Mouse (Mus musculus) hematopoietic stem cell, adult 5-6 weeks (primary cell): ENCODE measurements around the gene Comt. TPM values are rescaled to one million over a fixed set of nuclear protein-coding genes. Genes with fewer than 3 reads are reported as not detected.
A peak's percentile ranks its signal among the peaks of the same experiment; 100 is the strongest.

Experiments
- ATAC-seq, 2 experiments: fragments of 125-278 bp in 1 of 2; replicated peaks in 1 of 2; 2 replicates each; pipeline ENCODE4 v1.8.0; 2016 to 2017; ENCODE audit warnings: inconsistent platforms in 2 of 2, mild to moderate bottlenecking in 2 of 2, moderate number of reproducible peaks in 2 of 2, low read depth in 1 of 2, moderate TSS enrichment in 1 of 2; ENCODE audit not compliant: low FRiP score in 2 of 2, poor library complexity in 2 of 2, severe bottlenecking in 2 of 2, insufficient read depth in 1 of 2, low TSS enrichment in 1 of 2
- total RNA-seq: library from RNA; stranded (forward); fragments of 172-1452, 232-1000 nt; gene quantifications from 2 replicates; pipeline ENCODE4 v1.2.3, GENCODE M21; 2017

The Comt gene
- total RNA-seq, 1 experiment from 2014 or later = 54.8 TPM

DNA sequence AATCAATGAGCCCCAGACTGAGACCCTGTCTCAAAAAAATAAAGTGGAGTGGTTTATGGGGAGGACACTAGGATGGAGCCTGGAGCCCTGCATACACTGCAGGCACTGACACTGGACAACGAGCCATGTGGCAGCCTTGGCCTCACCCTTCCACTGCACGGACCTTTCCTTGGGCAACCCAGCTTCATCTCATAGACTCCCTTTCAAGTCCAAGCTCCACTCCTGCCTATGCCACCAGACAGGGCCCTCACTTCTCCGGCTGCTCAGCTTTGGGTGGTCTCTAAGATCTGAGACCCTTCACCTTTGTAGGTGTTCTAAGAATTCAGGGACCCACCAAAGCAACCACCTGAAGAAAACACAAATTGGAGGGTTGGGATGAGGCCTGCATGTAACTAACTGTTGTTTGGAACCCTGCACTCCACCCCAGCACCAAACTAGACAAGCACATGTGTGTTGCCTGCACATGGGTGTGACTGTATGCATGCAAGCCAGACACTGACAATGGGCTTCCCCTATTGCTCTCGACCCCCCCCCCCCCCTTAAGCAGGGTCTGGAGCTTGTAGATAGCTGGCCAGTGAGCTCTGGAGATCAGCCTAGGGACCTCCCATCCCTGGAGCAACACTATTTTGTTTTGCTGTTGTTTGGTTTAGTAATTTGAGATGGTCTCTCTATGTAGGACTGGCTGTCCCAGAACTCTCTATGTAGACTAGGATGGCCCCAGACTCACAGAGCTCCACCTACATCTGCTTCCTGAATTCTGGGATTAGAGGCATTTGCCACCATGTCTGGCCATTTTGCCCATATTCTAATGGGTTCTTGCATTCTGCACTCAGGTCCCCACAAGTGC, 7.7 kb downstream of the Comt start:
- ATAC-seq = peak in 1 of 2 experiments; percentile 12; a peak in 1 of 4 replicates

DNA sequence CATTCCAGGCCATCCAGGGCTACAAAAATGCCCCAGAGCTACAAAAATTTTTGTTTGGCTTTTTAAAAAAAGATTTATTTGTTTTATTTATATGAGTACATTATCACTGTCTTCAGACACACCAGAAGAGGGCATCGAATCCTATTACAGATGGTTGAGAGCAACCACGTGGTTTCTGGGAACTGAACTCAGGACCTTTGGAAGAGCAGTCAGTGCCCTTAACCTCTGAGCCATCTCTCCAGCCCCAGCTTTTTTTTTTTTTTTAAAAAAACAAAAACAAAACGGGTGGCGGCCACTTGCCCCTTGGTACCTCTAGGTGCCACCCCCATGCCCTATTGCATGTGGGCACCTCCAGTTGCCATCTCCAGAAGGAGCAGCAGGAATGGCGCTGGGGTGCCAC, 9.2 kb downstream of the Comt start:
- ATAC-seq = no peak

DNA sequence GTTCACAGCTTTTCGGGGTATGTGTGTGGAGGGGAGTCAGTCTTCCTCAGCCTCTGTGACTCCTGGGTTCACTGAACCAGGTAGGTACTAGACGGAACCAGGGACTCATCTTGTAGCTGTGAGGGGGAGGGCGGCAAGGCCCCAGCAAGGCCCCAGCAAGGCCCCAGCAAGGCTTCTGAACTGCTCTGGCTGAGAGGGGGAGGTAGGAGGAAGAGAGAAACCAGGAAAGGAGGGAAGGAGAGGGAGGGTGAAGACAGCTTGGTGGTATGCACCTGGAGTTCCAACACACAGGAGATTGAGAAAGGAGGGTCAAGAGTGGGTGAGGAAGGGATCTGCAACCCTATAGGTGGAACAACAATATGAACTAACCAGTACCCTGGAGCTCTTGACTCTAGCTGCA, 9.8 kb downstream of the Comt start:
- ATAC-seq = no peak

DNA sequence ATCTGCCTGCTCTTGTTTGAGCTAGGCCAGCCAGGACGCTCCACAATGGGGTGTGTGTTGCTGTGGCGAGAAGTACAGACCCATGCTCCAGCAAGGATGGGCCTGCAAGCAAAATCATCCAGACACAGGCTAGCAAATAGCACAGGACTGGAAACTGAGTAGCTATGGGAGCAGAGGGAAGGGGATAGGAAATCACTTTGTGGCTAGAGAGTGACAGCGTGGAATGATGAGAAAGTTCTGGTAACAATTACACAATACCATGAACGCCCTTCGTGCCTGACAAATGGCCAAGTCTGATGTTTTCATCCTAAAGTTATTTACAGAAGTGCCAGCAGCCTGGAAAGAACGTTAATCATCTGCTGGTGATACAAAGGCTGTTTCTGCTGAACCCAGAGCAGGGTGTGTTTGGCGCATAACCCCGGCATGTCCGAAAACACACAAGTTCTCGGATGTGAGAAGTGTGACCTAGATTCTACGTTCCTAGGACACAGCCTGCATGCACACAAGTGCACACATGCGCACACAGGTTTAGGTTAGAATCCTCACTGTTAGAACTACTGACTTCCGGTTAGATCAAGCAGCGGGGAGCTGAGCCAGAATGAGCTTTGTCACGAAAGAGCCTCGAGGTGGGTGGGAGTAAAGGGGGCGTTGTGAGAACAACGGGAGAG, 10.4 kb downstream of the Comt start:
- no peak for ATAC-seq

DNA sequence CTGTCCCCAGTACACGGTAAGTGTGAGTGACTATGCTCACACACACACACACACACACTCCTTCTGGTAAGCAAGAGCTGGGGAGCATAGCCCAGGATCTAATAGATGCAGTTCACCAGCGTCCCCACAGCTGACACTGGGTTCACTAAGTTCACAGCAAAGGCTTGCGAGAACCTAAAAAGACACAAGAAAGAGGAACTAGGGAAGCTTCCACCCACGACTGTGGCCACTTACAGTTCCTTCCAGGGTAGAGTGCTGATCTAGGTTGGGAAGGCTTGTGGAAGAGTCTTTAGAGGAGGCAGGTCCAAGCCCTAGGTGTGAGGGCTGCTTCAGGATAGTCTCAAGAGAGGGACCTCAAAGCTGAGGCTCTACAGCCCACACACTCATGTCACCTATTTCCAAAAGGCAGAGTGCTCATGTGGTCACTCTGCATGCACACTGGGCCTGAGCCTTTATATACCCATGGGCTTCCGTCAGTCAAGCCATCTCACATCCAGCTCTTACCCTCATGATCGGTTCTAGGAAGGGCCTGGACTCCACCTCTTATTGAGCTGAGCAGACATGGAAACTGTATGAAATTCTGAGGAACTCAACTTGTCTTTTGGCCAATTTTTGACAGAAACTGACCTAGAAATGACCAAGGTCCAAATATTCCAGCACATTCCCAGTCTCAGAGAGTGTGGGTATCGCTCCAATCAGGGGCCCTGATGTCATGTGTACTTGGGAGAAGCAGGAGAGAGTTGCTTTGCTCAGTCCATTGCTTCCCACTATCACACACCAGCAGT, 13.4 kb downstream of the Comt start:
- peak; percentile 35 to 52 for ATAC-seq

DNA sequence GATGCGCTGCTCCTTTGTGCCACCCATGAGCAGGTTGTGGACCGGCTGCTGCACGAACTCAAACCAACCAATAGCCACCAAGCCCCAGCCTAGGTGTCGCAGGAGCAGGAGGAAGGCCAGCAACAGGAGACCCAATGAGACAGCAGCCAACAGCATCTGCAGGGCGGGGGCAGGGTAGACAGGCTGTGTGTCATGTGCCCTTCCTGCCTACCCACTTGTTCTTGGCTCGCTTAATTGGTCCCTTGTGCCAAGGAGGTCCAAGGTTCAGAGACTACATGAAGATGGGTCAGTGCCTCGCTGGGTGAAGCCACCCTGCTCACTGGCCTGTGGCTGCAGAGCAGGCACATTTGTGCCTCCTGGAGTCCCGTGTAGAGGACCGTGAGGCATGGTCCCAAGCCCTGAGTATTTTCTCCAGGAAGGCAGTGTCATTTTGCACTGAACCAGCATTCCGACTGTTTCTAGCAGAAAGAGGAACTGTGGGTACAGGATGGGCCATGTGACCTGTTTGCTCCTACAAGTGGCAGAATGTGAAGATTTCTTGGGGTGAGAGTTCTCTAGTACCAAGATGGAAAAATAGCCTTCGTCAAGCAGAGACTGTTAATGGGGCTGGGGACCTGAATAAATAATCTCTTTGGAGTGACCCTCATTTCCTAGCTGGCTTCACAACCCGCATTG, 14.7 kb downstream of the Comt start:
- ATAC-seq = peak; percentile 88

DNA sequence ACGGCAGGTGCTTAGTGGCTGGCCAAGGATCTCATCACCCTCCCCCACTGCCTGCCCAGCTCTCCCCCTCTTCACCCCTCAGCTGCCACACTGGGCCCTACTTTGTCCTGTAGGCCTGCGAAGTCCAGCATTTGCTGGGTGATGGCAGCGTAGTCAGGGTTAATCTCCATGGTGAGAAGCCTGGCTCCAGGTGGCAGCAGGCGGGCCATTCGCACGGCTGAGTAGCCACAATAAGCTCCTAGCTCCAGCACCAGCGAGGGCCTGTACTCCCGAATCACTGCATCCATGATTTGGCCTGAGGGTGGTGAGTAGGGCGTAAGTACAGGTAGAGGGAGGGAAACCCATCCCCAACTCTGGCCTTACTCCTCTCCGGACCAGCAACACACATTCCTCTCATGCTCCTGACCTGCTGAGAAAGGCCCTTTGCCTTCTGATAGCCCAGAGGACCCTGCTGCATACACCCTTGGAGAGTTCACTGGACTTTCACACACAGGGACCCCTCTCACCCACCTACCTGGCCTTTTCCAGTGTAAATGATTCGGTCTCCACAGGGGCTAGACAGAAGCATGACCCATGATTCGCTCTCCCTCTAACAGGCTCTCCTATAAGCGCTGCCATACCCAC, 15.5 kb downstream of the Comt start:
- no peak for ATAC-seq

DNA sequence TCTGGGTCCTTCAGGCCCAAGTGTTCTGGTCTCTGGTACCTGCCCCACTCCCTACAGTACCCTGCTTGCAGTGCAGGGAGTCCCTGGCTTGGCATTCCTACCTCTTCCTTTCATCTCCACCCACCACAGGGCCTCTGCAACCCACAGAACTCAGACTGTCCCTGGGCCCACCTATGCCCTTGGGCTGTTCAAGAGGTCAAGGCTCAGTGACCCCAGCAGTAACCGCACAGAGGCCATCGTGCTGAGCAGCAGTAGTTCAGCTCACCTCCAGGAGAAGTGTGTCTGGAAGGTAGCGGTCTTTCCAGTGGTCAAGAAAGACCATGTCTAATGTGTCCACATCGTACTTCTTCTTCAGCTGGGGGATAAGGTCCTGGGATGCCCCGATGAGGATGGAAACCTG, 16.2 kb downstream of the Comt start:
- no peak for ATAC-seq

DNA sequence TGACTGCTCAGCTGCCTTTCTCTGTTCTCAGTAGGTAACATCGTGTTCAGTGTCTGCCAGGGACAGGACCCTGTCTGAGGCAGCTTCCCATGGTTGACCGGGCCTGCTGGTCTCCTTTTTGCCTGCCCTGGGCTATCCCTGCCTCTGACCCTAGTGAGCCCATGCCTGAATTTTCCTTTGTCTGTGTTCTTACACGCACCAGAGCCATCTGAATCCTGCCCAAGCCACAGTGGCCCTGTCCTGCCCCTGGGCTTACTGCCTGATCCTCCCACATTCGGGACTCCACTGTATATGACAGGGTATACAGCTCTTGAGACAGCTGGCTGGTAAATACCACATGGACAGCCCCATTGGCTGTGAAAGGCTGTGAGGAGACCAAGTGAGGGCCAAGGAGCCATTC, 16.9 kb downstream of the Comt start:
- ATAC-seq = no peak

DNA sequence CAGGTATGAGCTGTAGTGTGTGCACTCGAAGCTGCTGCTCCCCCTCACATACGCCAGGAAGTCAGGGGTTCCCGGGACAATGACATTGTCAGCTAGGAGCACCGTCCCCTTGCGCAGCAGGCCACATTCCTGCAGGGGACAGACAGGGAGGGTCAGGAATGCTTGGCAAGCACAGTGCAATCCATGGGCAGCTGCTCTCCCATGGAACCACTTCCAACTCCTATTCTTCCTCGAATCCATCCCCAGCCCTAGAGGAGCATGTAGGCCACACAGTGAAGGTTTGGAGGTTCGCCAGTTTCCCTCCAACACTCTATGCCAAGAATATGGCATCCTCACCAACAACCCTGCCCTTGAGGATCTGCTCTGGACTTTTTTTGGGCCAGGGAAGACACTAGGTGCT, 18.7 kb downstream of the Comt start:
- ATAC-seq = no peak

DNA sequence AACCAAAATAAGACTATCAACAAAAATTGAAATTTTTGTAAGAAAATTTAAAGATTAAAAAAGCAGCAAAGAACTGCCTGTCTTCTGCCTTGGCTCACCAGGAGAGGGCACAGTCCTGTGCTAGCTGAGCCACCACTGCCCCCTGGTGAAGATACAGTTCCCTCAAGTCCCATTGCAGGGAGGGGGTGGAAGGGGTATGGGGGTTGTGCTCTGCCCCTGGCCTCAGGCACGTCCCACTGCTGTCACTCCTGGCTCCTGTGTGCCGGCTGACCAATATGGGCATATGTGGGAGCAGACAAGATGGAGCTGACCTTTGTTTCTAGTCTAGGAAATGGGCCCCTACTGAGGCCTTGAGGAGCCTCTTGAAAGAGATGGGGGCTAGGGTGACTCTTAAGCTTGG, 20.4 kb downstream of the Comt start:
- peak; percentile 71 to 73 for ATAC-seq

DNA sequence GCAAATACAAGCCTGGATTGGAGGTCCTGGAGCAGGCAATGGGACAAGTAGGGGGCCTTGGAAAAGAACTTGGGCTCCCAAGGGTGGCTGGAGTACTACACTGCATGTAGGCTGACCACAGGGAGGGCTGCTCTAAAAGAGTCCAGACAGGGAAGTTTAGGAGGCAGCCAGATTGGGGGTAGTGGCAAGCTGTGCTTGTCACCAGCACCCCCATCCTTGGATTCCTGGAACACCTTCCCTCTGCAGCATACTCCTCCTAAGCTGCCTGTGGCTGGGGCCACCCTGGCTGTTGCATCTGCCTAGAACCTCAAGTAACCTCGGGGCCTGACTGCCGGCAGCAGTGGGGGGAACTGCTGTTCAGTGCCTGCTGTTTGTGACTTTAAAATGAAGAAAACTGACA, 20.8 kb downstream of the Comt start:
- no peak for ATAC-seq

DNA sequence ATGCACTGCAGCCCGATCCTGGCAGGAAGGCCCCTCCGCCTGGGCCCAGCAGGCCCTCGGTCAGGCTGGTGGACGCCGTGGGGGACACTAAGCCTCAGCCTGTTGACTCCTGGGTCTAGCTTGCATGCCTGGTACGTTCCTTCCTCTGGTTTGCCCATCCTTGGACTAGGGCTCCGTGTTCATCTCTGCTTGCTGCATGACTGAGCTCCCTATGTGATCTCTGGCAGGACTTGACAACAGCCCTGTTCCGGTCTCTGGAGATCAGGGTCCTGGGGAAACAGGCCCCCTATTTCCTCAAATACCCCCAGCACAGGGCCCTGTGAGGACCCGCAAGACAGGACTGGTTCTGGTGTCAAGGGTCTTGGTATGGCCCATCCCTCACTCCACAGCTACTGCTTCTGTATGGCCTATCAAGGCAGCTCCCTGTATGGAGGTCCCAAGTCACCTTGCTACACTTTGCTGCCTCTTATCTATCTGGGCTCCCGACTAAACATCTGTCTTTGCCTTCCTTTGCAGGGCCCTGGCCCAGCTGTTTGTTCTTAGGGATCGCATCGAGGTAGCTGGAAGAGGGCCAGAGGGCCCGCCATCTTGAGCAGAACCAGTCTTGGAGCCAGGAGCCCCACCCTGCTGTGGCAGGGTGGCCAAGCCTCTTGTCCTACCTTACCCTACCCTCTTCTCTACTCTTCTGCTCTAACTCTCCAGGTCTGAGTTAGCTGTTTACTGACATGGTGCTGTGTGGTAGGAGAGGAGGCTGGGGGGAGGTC, 21.4 kb downstream of the Comt start:
- ATAC-seq = no peak; a peak in 1 of 4 replicates

DNA sequence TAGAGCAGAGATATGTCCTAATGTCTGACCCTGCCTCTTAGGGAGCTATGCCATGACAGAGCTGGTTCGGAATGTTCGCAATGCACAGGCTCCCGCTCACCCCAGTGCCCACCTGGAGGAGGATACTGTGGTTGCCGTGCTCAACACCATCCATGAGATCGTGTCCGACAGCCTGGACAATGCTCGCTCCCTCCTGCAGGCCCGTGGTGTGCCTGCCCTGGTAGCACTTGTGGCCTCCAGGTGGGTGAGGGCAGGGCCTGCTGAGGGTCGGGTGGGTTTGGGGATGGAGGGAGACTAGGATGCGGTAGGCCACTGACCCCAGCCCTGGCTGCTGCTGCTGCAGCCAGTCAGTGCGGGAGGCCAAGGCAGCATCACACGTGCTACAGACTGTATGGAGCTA, 23.4 kb downstream of the Comt start:
- ATAC-seq = no peak

DNA sequence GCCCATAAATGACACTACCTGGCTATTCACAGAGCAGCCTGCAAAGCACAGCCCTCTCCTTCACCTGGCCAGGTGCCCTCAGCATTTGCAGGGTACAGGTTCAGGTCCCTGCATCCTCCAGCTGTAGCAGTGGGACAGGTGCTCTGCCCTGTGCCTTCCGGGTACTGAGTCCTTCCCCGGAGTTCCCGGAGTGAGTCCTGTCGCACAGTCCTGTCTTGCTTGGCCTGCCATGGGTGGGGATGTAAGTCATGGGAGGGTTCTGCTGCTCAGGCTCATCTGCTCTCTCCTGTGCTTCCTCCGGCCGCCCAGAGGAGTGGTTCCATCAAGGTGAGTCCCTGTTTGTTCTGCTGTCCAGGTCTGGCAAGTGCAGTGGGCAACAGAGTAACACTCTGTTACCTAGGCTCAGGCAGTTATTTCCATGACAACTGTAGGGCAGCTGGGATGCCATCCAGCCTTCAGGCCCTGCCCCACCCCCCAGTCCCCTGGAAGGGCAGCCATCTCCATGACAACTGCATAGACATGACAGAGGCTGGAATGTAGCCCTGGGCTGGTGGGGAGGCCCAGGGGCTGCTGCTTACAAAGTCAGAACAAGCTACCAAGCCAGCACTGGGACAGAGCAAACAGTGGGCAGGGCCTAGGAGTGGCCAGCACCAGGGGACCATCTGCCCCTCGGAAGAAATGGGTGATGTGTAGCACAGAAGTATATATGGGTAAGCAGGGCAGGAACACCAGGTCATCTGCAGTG, 26.0 kb downstream of the Comt start:
- ATAC-seq = no peak

DNA sequence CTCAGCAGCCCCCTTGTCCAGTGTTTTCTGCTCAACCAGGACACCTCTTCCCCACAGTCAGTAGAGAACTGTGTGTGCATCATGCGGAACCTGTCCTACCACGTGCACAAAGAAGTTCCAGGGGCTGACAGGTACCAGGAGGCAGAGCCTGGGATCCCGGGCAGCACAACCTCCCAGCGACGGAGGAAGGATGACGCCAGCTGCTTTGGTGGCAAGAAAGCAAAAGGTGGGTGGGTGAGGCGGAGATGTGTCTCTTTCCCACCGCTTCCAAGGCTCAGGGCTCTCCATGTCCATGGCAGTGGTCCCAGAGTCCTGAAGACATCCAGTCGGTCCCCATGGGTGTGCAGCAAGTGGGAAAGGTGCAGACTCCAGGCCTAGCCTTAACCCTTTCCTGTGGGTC, 26.6 kb downstream of the Comt start:
- no peak for ATAC-seq
